Mouse (Mus musculus) midbrain, embryonic 13.5 days (tissue): ENCODE data around the gene Kif2a. TPM values are rescaled to one million over a fixed set of nuclear protein-coding genes. Genes with fewer than 3 reads are reported as not detected.
"Not testable (repeated sequence)": the region's sequence is repeated elsewhere in the genome, so short reads cannot be mapped to it uniquely, and the experiment has no call there.

Experiments used
- ATAC-seq: fragments of 200-750 bp; cut with Nextera tagmentation; 2 replicates; pipeline ENCODE4 v1.8.0; 2017; ENCODE audit warnings: mild to moderate bottlenecking, moderate TSS enrichment, moderate library complexity
- H3K27ac ChIP-seq: fragments of 300-500 bp; sonication (generic); 2 replicates; pipeline ENCODE4 v1.5.1; 2015; ENCODE audit warnings: inconsistent platforms, mild to moderate bottlenecking, moderate library complexity
- H3K27me3 ChIP-seq: fragments of 300-500 bp; sonication (generic); 2 replicates; pipeline ENCODE4 v1.6.1; 2015; ENCODE audit warnings: mild to moderate bottlenecking, inconsistent platforms
- H3K36me3 ChIP-seq: fragments of 300-500 bp; sonication (generic); 2 replicates; pipeline ENCODE4 v1.6.1; 2015; ENCODE audit warnings: mild to moderate bottlenecking, inconsistent platforms
- H3K4me1 ChIP-seq: fragments of 300-500 bp; sonication (generic); replicated peaks from 2 replicates; pipeline ENCODE4 v1.6.1; 2015; ENCODE audit warnings: inconsistent platforms
- H3K4me2 ChIP-seq: fragments of 300-500 bp; sonication (generic); replicated peaks from 2 replicates; pipeline ENCODE4 v1.6.1; 2015; ENCODE audit warnings: moderate library complexity, mild to moderate bottlenecking, inconsistent platforms
- H3K4me3 ChIP-seq: fragments of 300-500 bp; sonication (generic); replicated peaks from 2 replicates; pipeline ENCODE4 v1.5.1; 2015; ENCODE audit warnings: mild to moderate bottlenecking, inconsistent platforms
- H3K9ac ChIP-seq: fragments of 300-500 bp; sonication (generic); replicated peaks from 2 replicates; pipeline ENCODE4 v1.6.1; 2015; ENCODE audit warnings: mild to moderate bottlenecking, inconsistent platforms
- H3K9me3 ChIP-seq: fragments of 300-500 bp; sonication (generic); 2 replicates; pipeline ENCODE4 v1.6.1; 2016; ENCODE audit warnings: mild to moderate bottlenecking, inconsistent platforms
- WGBS: fragments of 180-500 bp; shearing (Covaris S2); methylation state at CpG from one replicate; pipeline ENCODE4 v1.1.7; 2015; 5-methylcytosine and 5-hydroxymethylcytosine counted together
- polyA plus RNA-seq: library from polyadenylated mRNA; unstranded; fragments of >200 nt; fragmentation: Nextera tagmentation; extraction: Ambion mirVana; gene quantifications from 2 replicates; pipeline ENCODE4 v1.2.1, GENCODE M21; 2015

The Kif2a gene
- polyA plus RNA-seq, 1 experiment from 2014 or later = 35.1 TPM

DNA sequence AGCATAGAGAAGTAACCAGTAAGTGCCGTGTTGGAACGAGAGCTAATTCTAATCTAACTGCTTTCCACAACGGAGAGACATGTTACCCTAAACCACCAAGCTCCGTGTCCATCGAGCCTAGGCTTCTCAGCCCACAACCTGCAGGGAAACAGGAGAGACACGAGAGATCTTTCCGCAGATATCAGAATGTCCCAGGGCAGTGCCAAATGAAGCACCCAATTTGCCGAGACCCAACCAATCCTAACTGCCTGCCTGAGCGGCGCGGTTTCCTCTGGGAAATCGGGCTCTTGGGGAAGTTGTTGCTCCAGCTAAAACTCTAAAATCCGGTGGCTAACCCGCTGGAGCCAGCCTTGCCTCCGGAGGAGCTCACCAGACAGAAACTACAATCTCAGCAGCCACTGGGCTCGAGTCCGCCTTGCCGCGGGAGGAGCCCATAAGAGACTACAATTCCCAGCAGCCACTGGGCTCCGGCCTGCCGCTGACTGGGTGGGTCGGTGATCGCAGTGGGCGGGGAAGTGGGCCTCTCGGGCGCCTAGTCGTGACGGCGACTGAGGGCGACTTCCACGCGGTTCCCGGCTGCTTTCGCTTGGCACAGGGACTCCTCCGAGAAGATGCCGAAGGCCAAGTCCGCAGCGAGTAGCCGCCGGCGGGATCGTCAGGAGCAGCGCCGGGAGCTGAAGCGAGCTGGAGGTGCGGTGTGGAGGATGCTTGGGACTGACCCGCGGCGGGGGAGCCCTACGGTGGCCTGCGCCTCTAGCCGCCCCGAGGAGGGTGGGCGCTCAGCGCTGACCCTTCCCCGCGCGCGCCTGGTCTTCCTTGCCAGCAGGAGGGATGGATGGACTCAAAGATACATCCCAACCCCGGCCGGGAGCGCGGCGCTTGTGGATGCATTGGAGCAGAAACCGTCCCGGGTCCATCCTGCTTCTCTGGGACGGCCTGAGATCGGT lies 75.1 kb downstream of the Kif2a start, which contains the start of gene Dimt1:
TSS of gene Dimt1 (plus strand) at position 534 of the 947 bp plus-strand sequence.
- Histone ChIP-seq H3K4me2 (peak within 1 kb of the TSS; percentile 73), H3K4me1 (peaks cover 19% of the 10 kb centered on the region), H3K27ac (peak within 1 kb of the TSS; percentile 78), H3K4me3 (peak within 1 kb of the TSS; percentile 73), H3K27me3 (no peaks in the 10 kb centered on the region), H3K36me3 (peaks cover 17% of the 10 kb centered on the region), H3K9ac (peak within 1 kb of the TSS; percentile 90), H3K9me3 (no peaks in the 10 kb centered on the region)
- WGBS = under 1% methylated on average over 68 of the region's 68 CpGs
- ATAC-seq = peak; percentile 99

- Histone ChIP-seq H3K4me2 (no peak overlapping the region), H3K9me3 (no peaks in the 10 kb centered on the region), H3K27me3 (no peaks in the 10 kb centered on the region), H3K4me1 (peaks cover 19% of the 10 kb centered on the region), H3K27ac (no peak overlapping the region), H3K9ac (no peak overlapping the region), H3K36me3 (peaks cover 13% of the 10 kb centered on the region), H3K4me3 (no peak overlapping the region)
- WGBS = 84% methylated on average over 9 of the region's 9 CpGs
- ATAC-seq = no peak
Observed at GRCm38 (mm10) chr13:106945518-106945917, 76.4 kb downstream of the Kif2a start.

- Histone ChIP-seq H3K27ac (no peak overlapping the region), H3K9ac (no peak overlapping the region), H3K4me3 (no peak overlapping the region), H3K4me2 (no peak overlapping the region), H3K4me1 (peaks cover 3% of the 10 kb centered on the region), H3K27me3 (no peaks in the 10 kb centered on the region), H3K36me3 (no peaks in the 10 kb centered on the region), H3K9me3 (no peaks in the 10 kb centered on the region)
- 89% methylated on average over 1 of the region's 1 CpGs for WGBS
- ATAC-seq = no peak
Observed at GRCm38 (mm10) chr13:106942721-106943120, 79.2 kb downstream of the Kif2a start.

- Histone ChIP-seq H3K4me3 (peak overlapping the region; percentile 23), H3K36me3 (no peaks in the 10 kb centered on the region), H3K4me1 (no peaks in the 10 kb centered on the region; the same call in 1 of the 2 replicates), H3K4me2 (peak overlapping the region; percentile 27), H3K27me3 (no peaks in the 10 kb centered on the region), H3K9ac (no peak overlapping the region), H3K27ac (no peak overlapping the region), H3K9me3 (no peaks in the 10 kb centered on the region)
- 21% methylated on average over 7 of the region's 7 CpGs for WGBS
- no peak for ATAC-seq
Observed at GRCm38 (mm10) chr13:106941211-106941976, 80.5 kb downstream of the Kif2a start.

GRCm38 (mm10) chr13:106937138-106937472 lies 84.8 kb downstream of the Kif2a start:
- no peaks in the 10 kb centered on the region for H3K27me3 ChIP-seq
- no peak overlapping the region for H3K27ac ChIP-seq
- WGBS = 27% methylated on average over 7 of the region's 7 CpGs
- H3K4me3 ChIP-seq = peak overlapping the region; percentile 96
- H3K4me1 ChIP-seq = peaks cover 14% of the 10 kb centered on the region
- ATAC-seq = peak; percentile 14
- H3K36me3 ChIP-seq = no peaks in the 10 kb centered on the region
- H3K4me2 ChIP-seq = peak overlapping the region; percentile 78
- no peak overlapping the region for H3K9ac ChIP-seq
- no peaks in the 10 kb centered on the region for H3K9me3 ChIP-seq

DNA sequence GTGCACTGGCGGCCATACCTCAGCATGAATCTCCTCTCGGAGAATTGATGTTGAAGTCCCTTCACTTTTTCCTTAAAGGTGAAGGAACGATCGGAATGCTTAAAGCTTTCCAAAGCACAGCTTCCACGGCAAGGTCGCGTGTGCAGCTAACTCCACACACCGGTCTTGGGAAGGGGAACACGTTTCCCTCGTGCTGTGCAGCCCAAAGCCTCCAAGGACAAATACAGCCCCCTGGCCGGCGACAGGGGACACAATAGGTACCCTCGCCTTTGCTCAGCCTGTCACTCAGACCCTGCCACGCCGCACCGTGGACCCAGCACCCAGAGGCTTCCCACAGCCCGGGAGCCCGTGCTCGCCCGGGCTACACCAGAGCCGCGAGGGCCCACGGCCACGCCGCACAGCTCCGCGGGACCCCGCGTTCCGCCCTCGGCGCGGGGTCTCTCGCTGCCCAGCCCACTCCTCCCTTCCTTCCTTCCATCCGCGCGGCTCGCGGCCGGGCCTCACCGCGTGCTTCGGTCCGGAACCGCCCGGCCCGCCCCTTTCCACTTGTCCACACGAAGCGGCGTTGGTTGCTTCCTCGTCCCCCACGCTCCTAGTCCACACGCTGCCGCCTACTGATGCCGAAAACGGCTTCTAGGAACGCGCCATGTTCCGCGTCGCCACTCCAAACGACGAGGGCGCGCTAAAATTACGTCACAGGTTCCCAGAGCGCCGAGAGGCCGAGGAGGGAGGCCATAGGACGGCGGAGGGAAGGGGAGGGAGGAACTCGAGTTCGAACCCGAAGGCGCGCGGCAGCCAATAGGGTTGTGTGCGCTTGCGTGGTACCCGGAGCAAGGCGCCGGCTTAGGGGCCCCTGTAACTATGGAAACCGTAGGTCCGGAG lies 85.4 kb downstream of the Kif2a start, which contains the start of gene Ipo11:
TSS of gene Ipo11 (minus strand) at position 703 of the 882 bp plus-strand sequence.
- no peaks in the 10 kb centered on the region for H3K9me3 ChIP-seq
- H3K9ac ChIP-seq = peak within 1 kb of the TSS; percentile 89
- H3K4me3 ChIP-seq = peak within 1 kb of the TSS; percentile 96
- under 1% methylated on average over 84 of the region's 84 CpGs for WGBS
- peak within 1 kb of the TSS; percentile 78 for H3K4me2 ChIP-seq
- H3K36me3 ChIP-seq = no peaks in the 10 kb centered on the region
- no peaks in the 10 kb centered on the region for H3K27me3 ChIP-seq
- H3K27ac ChIP-seq = peak within 1 kb of the TSS; percentile 85
- ATAC-seq = peak; percentile 99
- H3K4me1 ChIP-seq = peaks cover 14% of the 10 kb centered on the region

DNA sequence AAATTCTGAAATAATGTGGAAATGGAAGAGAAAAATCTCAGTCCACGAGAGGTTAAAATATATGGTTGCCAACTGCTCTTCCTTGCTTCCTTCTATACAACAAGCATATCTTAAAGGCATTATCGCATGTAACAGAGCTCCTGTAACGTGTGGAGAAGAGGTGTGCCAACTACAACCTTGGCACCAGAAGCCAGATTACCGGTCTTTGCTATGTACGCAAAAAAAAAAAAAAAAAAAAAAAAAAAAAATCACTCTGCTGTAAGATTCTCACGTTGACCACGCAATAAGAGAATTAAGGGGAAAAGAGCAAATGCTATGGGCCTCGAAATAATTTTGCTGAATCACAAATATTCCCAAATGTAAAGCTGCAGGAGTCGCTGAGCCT lies 86.1 kb downstream of the Kif2a start:
- H3K27me3 ChIP-seq = no peaks in the 10 kb centered on the region
- peak overlapping the region; percentile 78 for H3K4me2 ChIP-seq
- WGBS = 8% methylated on average over 9 of the region's 9 CpGs
- peaks cover 14% of the 10 kb centered on the region for H3K4me1 ChIP-seq
- peak overlapping the region; percentile 89 for H3K9ac ChIP-seq
- peak overlapping the region; percentile 85; the same call in 1 of the 2 replicates for H3K27ac ChIP-seq
- peak overlapping the region; percentile 96 for H3K4me3 ChIP-seq
- no peaks in the 10 kb centered on the region for H3K36me3 ChIP-seq
- no peak for ATAC-seq
- H3K9me3 ChIP-seq = no peaks in the 10 kb centered on the region

GRCm38 (mm10) chr13:106929201-106929600 lies 92.7 kb downstream of the Kif2a start:
- Histone ChIP-seq H3K27me3 (no peaks in the 10 kb centered on the region), H3K4me1 (0 out of 2 replicates have a peak, but pooled peaks cover 3% of the 10 kb centered on the region), H3K4me2 (no peak overlapping the region), H3K27ac (no peak overlapping the region), H3K36me3 (peaks cover 23% of the 10 kb centered on the region), H3K9ac (no peak overlapping the region), H3K4me3 (no peak overlapping the region), H3K9me3 (peaks cover 8% of the 10 kb centered on the region; the same call in 1 of the 2 replicates)
- WGBS = 98% methylated on average over 2 of the region's 2 CpGs
- ATAC-seq = no peak

GRCm38 (mm10) chr13:106928296-106928695 lies 93.6 kb downstream of the Kif2a start:
- no peak overlapping the region for H3K9ac ChIP-seq
- peaks cover 8% of the 10 kb centered on the region; the same call in 1 of the 2 replicates for H3K9me3 ChIP-seq
- H3K27ac ChIP-seq = no peak overlapping the region
- no peak for ATAC-seq
- no peak overlapping the region for H3K4me3 ChIP-seq
- H3K36me3 ChIP-seq = peaks cover 28% of the 10 kb centered on the region
- H3K27me3 ChIP-seq = no peaks in the 10 kb centered on the region
- H3K4me2 ChIP-seq = no peak overlapping the region
- WGBS = 97% methylated on average over 4 of the region's 4 CpGs
- H3K4me1 ChIP-seq = no peaks in the 10 kb centered on the region

DNA sequence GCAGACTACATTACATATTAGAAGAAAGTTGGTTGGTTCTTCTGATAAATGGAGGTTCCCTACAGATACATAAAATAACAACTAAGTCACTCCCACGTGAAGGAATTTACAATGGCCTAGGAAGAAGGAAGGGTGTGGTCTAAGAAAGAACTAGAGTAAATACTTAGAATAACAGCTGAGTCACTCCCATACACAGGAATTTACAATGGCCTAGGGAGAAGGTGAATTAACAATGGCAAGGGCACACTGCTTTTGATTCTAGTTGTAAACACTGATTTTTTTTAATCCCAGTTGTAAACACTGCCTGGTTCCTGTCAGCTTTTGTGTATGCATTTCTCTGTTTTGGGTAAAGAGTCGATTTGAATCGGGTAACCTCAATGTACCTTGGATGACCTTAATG lies 96.0 kb downstream of the Kif2a start:
- 97% methylated on average over 3 of the region's 3 CpGs for WGBS

DNA sequence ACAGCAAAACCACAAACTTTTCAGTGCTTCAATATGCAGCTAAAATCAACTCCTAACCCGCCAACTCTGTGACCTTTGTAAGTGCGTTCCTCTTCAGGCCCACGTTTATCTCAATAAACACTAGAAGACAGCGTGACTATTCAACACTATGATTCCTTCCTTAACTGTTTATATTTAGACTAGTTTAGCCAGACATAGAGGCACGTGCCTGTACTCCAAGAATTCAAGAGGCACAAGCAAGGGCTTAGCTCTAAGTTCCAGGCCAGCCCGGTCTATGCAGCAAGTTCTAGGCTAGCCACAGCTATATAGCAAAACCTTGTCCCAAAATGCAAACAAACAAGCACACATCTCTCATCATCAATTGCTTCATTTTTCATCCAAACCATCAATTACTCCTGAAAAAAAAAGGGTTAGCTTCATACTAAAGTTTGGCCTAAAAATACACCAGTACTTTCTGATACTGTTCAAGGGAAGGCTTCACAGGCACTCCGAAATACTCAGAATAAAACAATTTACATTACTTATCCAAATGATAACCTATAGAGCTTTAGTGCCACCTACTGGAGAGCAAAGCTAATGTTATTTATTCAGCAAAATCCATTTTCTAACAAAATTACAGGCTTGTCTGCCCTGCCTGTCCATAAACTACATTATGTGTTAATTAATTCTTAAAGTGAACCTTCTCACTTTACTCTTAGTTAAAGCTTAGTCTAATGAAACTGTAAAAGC lies 103.4 kb downstream of the Kif2a start:
- ATAC-seq = peak; percentile 45; the same call in 1 of the 2 replicates
- Histone ChIP-seq H3K4me2 (no peak overlapping the region), H3K9ac (no peak overlapping the region), H3K9me3 (no peaks in the 10 kb centered on the region), H3K4me3 (no peak overlapping the region), H3K27me3 (no peaks in the 10 kb centered on the region), H3K36me3 (peaks cover 31% of the 10 kb centered on the region), H3K27ac (no peak overlapping the region), H3K4me1 (no peaks in the 10 kb centered on the region)
- WGBS = 90% methylated on average over 7 of the region's 7 CpGs

More for the DNA sequence above, 96.0 kb downstream of the Kif2a start:
- H3K9ac ChIP-seq, H3K27ac ChIP-seq, H3K27me3 ChIP-seq, H3K4me3 ChIP-seq, ATAC-seq, H3K4me1 ChIP-seq, H3K4me2 ChIP-seq, H3K9me3 ChIP-seq: not testable (repeated sequence)
- H3K36me3 ChIP-seq = peaks cover 47% of the 10 kb centered on the region
